Mouse (Mus musculus): ENCODE measurements around the gene Macf1. TPM values are rescaled to one million over a fixed set of nuclear protein-coding genes. Genes with fewer than 3 reads are reported as not detected.
"Not testable (repeated sequence)": the region's sequence is repeated elsewhere in the genome, so short reads cannot be mapped to it uniquely, and the experiment has no call there.

The Macf1 gene
- polyA plus RNA-seq, 1 experiment, result 88.5 TPM

DNA sequence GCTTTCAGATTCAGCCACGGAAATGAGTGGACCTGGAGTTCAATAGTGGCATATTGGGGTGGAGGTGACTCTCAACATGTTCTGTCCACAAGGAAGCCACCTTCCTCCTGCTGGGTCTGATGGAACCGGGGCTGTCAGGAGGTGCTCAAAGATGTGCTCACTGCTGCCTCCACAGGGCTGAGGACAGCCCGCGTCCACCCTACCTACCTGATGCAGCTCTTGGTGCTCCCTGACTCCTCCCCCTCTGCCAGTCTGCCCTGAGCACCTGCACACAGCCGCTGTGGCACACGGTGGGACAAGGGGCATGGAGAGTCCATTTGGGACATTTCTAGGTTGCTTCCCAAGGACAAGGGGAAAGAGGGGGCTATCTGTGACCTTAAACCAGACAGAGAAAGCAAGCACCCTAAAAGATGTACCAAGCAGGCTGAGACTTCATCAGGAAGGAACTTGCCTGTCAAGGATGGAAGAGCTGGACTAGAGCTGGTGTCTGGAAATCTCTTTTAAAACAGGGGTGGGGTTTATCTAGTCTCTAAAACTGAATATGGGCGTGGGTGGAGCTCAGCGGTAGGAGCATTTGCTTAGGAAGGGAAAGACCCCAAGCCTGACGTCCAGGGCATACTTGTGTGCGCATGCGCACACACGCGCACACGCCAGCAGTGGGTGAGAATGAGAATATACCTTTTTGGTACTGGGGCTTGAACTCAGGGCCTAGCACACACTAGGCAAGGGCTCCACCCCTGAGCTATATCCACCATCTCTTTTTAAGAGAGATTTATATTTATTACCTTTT lies 348.2 kb downstream of the Macf1 start:
- H3K36me3 ChIP-seq (ENCODE audit: control insufficient read depth, insufficient read depth), result no peaks in the 10 kb centered on the region
- no peak overlapping the region for H3K4me3 ChIP-seq
- TF ChIP-seq USF1 (IDR thresholded peaks at IDR 0.05; ENCODE audit: low read depth) (no peak), TCF3 (IDR thresholded peaks at IDR 0.05; ENCODE audit: insufficient read length, low read depth) (no peak), REST (IDR thresholded peaks at IDR 0.05; ENCODE audit: insufficient read depth, insufficient read length) (no peak), CEBPB (IDR thresholded peaks at IDR 0.05; ENCODE audit: insufficient read depth, poor library complexity, severe bottlenecking) (no peak), TCF12 (IDR thresholded peaks at IDR 0.05; ENCODE audit: insufficient read depth, poor library complexity, severe bottlenecking) (no peak), MAX (IDR thresholded peaks at IDR 0.05; ENCODE audit: low read depth) (no peak), E2F4 (IDR thresholded peaks at IDR 0.05; ENCODE audit: insufficient read depth) (no peak), POLR2AphosphoS2 (IDR thresholded peaks at IDR 0.05; ENCODE audit: insufficient read length, low read depth) (no peak), SRF (IDR thresholded peaks at IDR 0.05; ENCODE audit: control insufficient read depth, insufficient read length, low read depth) (no peak), MYOD1 (IDR thresholded peaks at IDR 0.05; ENCODE audit: control insufficient read depth in 1 of 3, insufficient read length in 2 of 3, low read depth in 2 of 3) (no peak), POLR2A (IDR thresholded peaks at IDR 0.05; ENCODE audit: insufficient read length, low read depth) (no peak)
- H3ac ChIP-seq (ENCODE audit: control insufficient read depth, insufficient read length), result no peak overlapping the region
- H3K4me2 ChIP-seq (ENCODE audit: low read depth), result no peak overlapping the region
- H3K27me3 ChIP-seq (ENCODE audit: control insufficient read depth, insufficient read depth, insufficient read length), result no peaks in the 10 kb centered on the region
- no peaks in the 10 kb centered on the region for H3K79me2 ChIP-seq (ENCODE audit: control insufficient read depth, insufficient read depth)

DNA sequence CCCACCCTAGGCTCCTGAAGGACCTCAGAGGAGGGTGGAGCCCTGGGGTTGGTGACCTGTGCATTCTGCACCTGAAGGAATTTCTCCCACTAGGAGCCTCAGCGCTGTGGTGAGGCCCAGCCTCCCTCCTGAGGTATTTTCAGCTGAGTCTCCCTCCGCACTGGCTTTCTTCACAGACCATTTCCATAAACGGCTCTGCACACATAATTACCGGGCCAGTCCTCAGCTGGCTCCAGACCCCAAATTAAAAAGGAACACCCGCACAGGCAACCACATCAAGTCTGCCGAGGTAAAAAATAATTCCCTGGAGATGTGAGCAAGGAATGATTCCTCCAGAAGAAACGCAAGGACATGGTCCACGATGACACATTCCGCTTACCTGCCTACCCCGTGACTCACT lies 348.9 kb downstream of the Macf1 start:
- not testable (repeated sequence) for H3ac ChIP-seq (ENCODE audit: control insufficient read depth, insufficient read length); H3K36me3 ChIP-seq (ENCODE audit: control insufficient read depth, insufficient read depth); H3K4me2 ChIP-seq (ENCODE audit: low read depth); H3K27me3 ChIP-seq (ENCODE audit: control insufficient read depth, insufficient read depth, insufficient read length); H3K4me3 ChIP-seq; H3K79me2 ChIP-seq (ENCODE audit: control insufficient read depth, insufficient read depth)

DNA sequence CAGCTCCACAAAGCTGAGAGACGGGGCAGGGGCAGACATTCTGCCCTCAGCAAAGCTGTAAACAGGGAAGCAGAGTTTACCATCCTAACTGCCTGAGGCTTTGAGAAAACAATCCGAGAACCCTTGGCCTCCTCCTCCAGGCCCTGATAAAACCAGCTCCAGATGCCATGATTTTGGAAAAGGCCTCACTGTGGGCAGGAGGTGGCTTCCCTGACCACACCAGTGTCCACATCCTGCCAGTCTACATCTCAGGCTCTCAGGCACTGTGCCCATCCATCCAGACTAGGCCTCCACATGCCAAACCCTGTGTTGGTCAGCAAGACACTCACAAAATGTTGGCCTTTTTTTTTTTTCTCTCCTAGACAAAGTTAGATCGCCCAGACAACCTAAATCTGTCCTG lies 350.0 kb downstream of the Macf1 start:
- H3K79me2 ChIP-seq (ENCODE audit: control insufficient read depth, insufficient read depth), result no peaks in the 10 kb centered on the region
- no peaks in the 10 kb centered on the region for H3K27me3 ChIP-seq (ENCODE audit: control insufficient read depth, insufficient read depth, insufficient read length)
- TF ChIP-seq SRF (IDR thresholded peaks at IDR 0.05; ENCODE audit: control insufficient read depth, insufficient read length, low read depth) (no peak), USF1 (IDR thresholded peaks at IDR 0.05; ENCODE audit: low read depth) (no peak), TCF3 (IDR thresholded peaks at IDR 0.05; ENCODE audit: insufficient read length, low read depth) (no peak)
- no peaks in the 10 kb centered on the region for H3K36me3 ChIP-seq (ENCODE audit: control insufficient read depth, insufficient read depth)
- no peak overlapping the region for H3ac ChIP-seq (ENCODE audit: control insufficient read depth, insufficient read length)
- H3K4me3 ChIP-seq, result no peak overlapping the region
- no peak overlapping the region for H3K4me2 ChIP-seq (ENCODE audit: low read depth)

DNA sequence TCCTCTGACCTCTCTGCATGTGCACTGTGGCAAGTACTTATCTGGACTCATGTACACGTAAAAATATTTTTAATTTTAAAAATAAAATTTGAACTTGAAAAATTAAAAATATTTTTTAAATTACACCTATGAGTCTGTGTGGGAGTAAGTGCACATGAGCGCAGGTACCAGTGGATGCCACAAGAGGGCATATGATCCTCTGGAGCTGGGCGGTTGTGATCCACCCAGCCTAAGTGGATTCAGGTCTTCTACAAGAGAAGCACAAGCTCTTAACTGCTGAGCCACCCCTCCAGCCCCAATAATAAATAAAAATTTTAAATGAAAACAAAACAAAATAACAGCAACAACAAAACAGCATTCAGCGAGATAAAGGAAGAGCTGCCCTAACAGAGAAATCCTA lies 351.0 kb downstream of the Macf1 start:
- TF ChIP-seq MYOD1 (IDR thresholded peaks at IDR 0.05; ENCODE audit: control insufficient read depth in 1 of 3, insufficient read length in 2 of 3, low read depth in 2 of 3) (no peak), SRF (IDR thresholded peaks at IDR 0.05; ENCODE audit: control insufficient read depth, insufficient read length, low read depth) (no peak), REST (IDR thresholded peaks at IDR 0.05; ENCODE audit: insufficient read depth, insufficient read length) (no peak), USF1 (IDR thresholded peaks at IDR 0.05; ENCODE audit: low read depth) (no peak), POLR2AphosphoS2 (IDR thresholded peaks at IDR 0.05; ENCODE audit: insufficient read length, low read depth) (no peak), E2F4 (IDR thresholded peaks at IDR 0.05; ENCODE audit: insufficient read depth) (no peak), TCF12 (IDR thresholded peaks at IDR 0.05; ENCODE audit: insufficient read depth, poor library complexity, severe bottlenecking) (no peak)
- no peak overlapping the region for H3ac ChIP-seq (ENCODE audit: control insufficient read depth, insufficient read length)

DNA sequence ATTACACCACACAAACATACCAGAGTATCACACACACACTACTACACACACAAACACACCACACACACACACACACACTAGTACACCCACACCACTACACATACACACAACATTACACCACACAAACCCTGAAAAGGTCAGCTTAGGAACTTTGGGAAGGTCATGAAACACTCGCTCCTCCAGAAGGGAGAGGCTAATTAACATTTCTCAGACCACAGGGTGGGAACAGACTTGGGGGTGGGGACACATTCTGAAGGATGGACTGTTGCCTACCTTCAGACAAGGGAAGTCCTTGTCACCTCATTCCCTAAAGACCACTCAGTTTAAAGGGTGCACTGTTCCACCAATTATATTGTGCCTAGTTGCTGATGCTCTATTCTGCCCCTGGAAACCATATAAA lies 352.2 kb downstream of the Macf1 start:
- H3K36me3 ChIP-seq (ENCODE audit: control insufficient read depth, insufficient read depth); H3ac ChIP-seq (ENCODE audit: control insufficient read depth, insufficient read length); H3K27me3 ChIP-seq (ENCODE audit: control insufficient read depth, insufficient read depth, insufficient read length); H3K79me2 ChIP-seq (ENCODE audit: control insufficient read depth, insufficient read depth); H3K4me2 ChIP-seq (ENCODE audit: low read depth); H3K4me3 ChIP-seq: not testable (repeated sequence)

More for the DNA sequence above, 351.0 kb downstream of the Macf1 start:
- Histone ChIP-seq H3K79me2 (ENCODE audit: control insufficient read depth, insufficient read depth) (no peaks in the 10 kb centered on the region), H3K27me3 (ENCODE audit: control insufficient read depth, insufficient read depth, insufficient read length) (no peaks in the 10 kb centered on the region), H3K4me2 (ENCODE audit: low read depth) (no peak overlapping the region), H3K4me3 (no peak overlapping the region), H3K36me3 (ENCODE audit: control insufficient read depth, insufficient read depth) (no peaks in the 10 kb centered on the region)

DNA sequence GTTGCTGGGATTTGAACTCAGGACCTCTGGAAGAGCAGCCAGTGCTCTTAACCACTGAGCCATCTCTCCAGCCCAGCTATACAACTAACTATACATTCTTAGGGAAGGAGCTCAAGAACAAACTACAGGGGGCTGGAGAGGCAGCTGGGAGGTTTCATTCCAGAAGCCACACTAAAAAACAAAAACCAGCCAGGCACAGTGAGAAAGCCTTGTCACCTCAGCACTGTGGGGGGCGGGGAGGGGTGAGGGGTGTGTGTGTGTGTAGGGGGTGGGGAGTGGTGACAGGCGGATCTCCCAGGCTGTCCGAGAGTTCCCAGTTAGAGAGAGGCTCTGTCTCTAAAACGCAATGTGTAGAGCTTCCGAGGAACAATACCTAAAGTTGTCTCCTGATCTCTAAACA lies 352.8 kb downstream of the Macf1 start:
- H3K36me3 ChIP-seq (ENCODE audit: control insufficient read depth, insufficient read depth), result no peaks in the 10 kb centered on the region
- H3K79me2 ChIP-seq (ENCODE audit: control insufficient read depth, insufficient read depth), result no peaks in the 10 kb centered on the region
- TF ChIP-seq MAX (IDR thresholded peaks at IDR 0.05; ENCODE audit: low read depth), result no peak
- TF ChIP-seq TCF12 (IDR thresholded peaks at IDR 0.05; ENCODE audit: insufficient read depth, poor library complexity, severe bottlenecking), result no peak
- TF ChIP-seq E2F4 (IDR thresholded peaks at IDR 0.05; ENCODE audit: insufficient read depth), result no peak
- no peak for TF ChIP-seq POLR2AphosphoS2 (IDR thresholded peaks at IDR 0.05; ENCODE audit: insufficient read length, low read depth)
- TF ChIP-seq REST (IDR thresholded peaks at IDR 0.05; ENCODE audit: insufficient read depth, insufficient read length), result no peak
- TF ChIP-seq CEBPB (IDR thresholded peaks at IDR 0.05; ENCODE audit: insufficient read depth, poor library complexity, severe bottlenecking), result no peak
- TF ChIP-seq MYOD1 (IDR thresholded peaks at IDR 0.05; ENCODE audit: control insufficient read depth in 1 of 3, insufficient read length in 2 of 3, low read depth in 2 of 3), result no peak
- TF ChIP-seq MYOG (IDR thresholded peaks at IDR 0.05; ENCODE audit: control insufficient read depth in 1 of 3, insufficient read depth in 1 of 3, insufficient read length in 2 of 3, low read depth in 2 of 3), result no peak
- TF ChIP-seq POLR2A (IDR thresholded peaks at IDR 0.05; ENCODE audit: insufficient read length, low read depth), result no peak
- no peak for TF ChIP-seq TCF3 (IDR thresholded peaks at IDR 0.05; ENCODE audit: insufficient read length, low read depth)
- no peak for TF ChIP-seq USF1 (IDR thresholded peaks at IDR 0.05; ENCODE audit: low read depth)
- TF ChIP-seq SRF (IDR thresholded peaks at IDR 0.05; ENCODE audit: control insufficient read depth, insufficient read length, low read depth), result no peak
- H3ac ChIP-seq (ENCODE audit: control insufficient read depth, insufficient read length), result no peak overlapping the region
- H3K27me3 ChIP-seq (ENCODE audit: control insufficient read depth, insufficient read depth, insufficient read length), result no peaks in the 10 kb centered on the region
- no peak overlapping the region for H3K4me2 ChIP-seq (ENCODE audit: low read depth)
- no peak overlapping the region for H3K4me3 ChIP-seq
